Mouse (Mus musculus): ENCODE results near the gene Wrb.

DNA sequence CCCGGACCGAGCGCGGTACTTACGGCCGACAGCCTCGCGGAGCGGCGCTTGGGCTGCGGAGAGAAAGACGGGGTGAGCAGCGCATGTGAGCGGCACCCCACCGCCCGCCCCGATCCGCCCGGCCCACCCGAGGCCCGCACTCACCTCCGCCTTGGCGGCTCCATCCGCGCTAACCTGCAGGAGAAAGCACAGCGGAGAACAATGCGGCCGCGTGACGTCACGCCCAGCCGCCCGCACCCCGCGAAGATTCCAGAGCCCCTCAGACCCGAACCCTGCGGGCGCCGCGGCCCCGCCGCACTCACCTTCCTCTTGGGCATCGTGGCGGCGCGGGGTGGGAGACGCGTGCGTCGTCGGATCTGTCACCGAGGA, 17.9 kb upstream of the Wrb start:
- TF ChIP-seq USF1 (IDR thresholded peaks at IDR 0.05; ENCODE audit: low read depth) (no peak), CTCF (IDR thresholded peaks at IDR 0.05; ENCODE audit: control insufficient read depth, insufficient read depth, insufficient read length) (no peak), MAX (IDR thresholded peaks at IDR 0.05) (no peak), CEBPB (IDR thresholded peaks at IDR 0.05; ENCODE audit: low read depth) (no peak)
